Mouse (Mus musculus): ENCODE results near the gene Alad. TPM values are rescaled to one million over a fixed set of nuclear protein-coding genes. Genes with fewer than 3 reads are reported as not detected.

Alad gene
- polyA plus RNA-seq, 1 experiment from 2014 or later = 90.8 TPM

DNA sequence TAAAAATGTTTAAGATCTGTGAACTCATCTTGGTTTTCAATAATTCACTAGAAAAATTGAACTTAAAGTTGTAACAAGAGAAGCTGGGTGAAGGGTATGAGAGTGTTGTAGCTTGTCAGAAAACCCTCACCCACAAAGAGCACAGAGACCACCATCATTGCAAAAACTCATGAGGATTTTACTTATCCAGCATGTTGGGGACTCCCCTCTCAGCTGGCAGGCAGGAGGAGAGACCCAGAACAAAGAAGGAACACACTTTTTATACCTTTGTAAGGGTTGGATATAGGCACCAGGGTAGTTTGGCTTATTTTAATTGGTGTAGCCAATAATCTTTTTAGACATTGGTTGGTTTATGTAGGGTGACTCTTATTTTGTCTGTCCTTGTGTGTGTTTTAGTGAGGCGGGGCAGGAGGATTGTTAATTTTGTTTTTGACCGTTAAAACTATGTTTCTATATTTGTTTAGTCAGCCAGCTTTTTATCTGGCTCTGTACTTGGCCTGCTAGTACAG is 1.2 kb upstream of the Alad start:
- DNase-seq (ENCODE audit: low spot score, missing footprints) (no peak), ATAC-seq (ENCODE audit: low FRiP score) (no peak)
- Histone ChIP-seq H3K9ac (ENCODE audit: low read length) (no peak overlapping the region), H3K27me3 (ENCODE audit: control insufficient read depth, insufficient read depth, low read length) (no peaks in the 10 kb centered on the region), H3K36me3 (ENCODE audit: control insufficient read depth, insufficient read depth, low read length) (no peaks in the 10 kb centered on the region), H3K4me1 (ENCODE audit: control insufficient read depth, insufficient read depth, low read length) (peaks cover 23% of the 10 kb centered on the region), H3K4me2 (no peak overlapping the region), H3K9me3 (ENCODE audit: control insufficient read depth, low read length) (no peaks in the 10 kb centered on the region), H3K27ac (ENCODE audit: low read depth, low read length) (no peak overlapping the region), H3K4me3 (ENCODE audit: low read depth, low read length) (no peak overlapping the region)
- 87% methylated on average over 2 of the region's 2 CpGs for WGBS

DNA sequence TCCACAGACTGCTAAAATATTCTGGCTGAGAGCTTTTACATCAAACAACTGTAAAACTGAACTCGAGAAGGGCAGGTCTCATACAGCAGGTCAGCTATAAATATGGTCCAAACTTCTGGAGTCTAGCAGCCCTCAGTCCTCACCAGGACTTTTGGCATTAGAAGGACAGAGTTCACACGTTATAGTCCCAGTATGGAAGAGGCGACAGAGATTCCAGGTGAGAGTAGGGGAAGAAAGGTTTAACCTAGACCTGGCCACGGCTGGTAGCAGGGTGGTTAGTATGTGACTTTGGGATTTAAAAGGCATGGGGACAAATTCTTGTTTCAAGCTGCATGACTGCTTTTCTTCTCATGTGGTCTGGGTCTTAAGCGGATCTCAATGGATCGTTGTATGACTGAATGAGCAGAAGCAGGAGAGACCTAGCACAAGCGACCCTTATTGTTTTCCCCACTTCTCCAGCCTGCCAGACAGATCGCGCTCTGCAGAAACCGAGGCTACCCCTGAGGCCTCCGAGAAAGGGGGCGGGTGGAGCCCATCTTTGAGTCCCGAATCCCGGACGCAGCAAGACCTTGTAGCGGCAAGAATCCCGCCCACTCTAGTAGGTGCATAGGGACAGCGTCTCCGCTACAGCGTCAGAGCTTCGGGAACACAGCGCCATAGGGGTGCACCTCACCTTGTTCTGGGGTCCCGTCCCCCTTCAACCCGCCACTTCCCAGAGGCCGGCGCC is 433 bp downstream of the Alad start:
- 2% methylated on average over 26 of the region's 26 CpGs for WGBS
- peaks cover 19% of the 10 kb centered on the region for H3K4me1 ChIP-seq (ENCODE audit: control insufficient read depth, insufficient read depth, low read length)
- peak; percentile 82 for ATAC-seq (ENCODE audit: low FRiP score)

DNA sequence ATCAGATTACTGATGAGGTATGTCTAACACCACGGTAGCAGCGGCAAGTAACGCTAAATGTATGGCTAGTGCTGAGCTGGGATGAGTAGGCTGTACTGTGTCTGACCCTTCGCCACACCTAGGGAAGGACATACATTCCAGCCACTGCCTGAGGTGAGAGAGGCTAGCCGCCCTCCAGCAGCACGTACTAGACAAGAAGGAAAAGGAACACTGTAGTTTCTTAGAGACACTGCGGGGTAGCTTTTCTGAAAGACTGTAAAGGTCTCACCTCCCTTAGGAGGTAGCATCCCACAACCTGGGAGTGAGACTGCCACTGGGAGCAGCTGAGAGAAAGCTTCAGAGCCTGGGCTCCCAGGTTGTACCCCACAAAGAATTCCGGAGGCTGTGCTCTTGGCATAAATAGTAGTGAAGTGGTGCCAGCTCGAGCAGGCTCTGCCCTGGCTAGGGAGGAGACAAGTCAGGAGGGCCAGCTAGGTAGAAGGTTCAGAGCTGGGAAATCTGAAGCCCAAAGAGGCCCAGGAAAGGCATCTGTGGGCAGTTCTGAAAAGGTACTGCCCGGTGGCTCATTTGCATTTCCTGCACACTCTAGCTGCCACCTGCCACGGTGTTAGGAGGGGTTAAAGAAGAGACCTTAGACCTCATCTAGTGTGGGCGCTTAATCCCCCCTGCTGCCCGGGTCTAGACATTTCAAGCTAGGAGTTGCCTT is 1.1 kb downstream of the Alad start:
- peak overlapping the region; percentile 65 for H3K4me3 ChIP-seq (ENCODE audit: low read depth, low read length)
- H3K27me3 ChIP-seq (ENCODE audit: control insufficient read depth, insufficient read depth, low read length) = no peaks in the 10 kb centered on the region
- peak; percentile 86 for DNase-seq (ENCODE audit: low spot score, missing footprints)
- peak overlapping the region; percentile 70 for H3K4me2 ChIP-seq
- peak; percentile 8; the same call in 1 of the 2 replicates for ATAC-seq (ENCODE audit: low FRiP score)
- no peaks in the 10 kb centered on the region for H3K36me3 ChIP-seq (ENCODE audit: control insufficient read depth, insufficient read depth, low read length)
- peaks cover 14% of the 10 kb centered on the region for H3K4me1 ChIP-seq (ENCODE audit: control insufficient read depth, insufficient read depth, low read length)
- peak overlapping the region; percentile 79; the same call in 1 of the 2 replicates for H3K9ac ChIP-seq (ENCODE audit: low read length)
- no peaks in the 10 kb centered on the region for H3K9me3 ChIP-seq (ENCODE audit: control insufficient read depth, low read length)
- 56% methylated on average over 13 of the region's 13 CpGs for WGBS
- H3K27ac ChIP-seq (ENCODE audit: low read depth, low read length) = no peak overlapping the region

More for the DNA sequence above, 433 bp downstream of the Alad start:
- Histone ChIP-seq H3K9ac (ENCODE audit: low read length) (peak overlapping the region; percentile 79), H3K27me3 (ENCODE audit: control insufficient read depth, insufficient read depth, low read length) (no peaks in the 10 kb centered on the region), H3K9me3 (ENCODE audit: control insufficient read depth, low read length) (no peaks in the 10 kb centered on the region), H3K4me3 (ENCODE audit: low read depth, low read length) (peak overlapping the region; percentile 65), H3K4me2 (peak overlapping the region; percentile 70), H3K27ac (ENCODE audit: low read depth, low read length) (peak overlapping the region; percentile 67; the same call in 1 of the 2 replicates), H3K36me3 (ENCODE audit: control insufficient read depth, insufficient read depth, low read length) (no peaks in the 10 kb centered on the region)
- peak; percentile 98 for DNase-seq (ENCODE audit: low spot score, missing footprints)

DNA sequence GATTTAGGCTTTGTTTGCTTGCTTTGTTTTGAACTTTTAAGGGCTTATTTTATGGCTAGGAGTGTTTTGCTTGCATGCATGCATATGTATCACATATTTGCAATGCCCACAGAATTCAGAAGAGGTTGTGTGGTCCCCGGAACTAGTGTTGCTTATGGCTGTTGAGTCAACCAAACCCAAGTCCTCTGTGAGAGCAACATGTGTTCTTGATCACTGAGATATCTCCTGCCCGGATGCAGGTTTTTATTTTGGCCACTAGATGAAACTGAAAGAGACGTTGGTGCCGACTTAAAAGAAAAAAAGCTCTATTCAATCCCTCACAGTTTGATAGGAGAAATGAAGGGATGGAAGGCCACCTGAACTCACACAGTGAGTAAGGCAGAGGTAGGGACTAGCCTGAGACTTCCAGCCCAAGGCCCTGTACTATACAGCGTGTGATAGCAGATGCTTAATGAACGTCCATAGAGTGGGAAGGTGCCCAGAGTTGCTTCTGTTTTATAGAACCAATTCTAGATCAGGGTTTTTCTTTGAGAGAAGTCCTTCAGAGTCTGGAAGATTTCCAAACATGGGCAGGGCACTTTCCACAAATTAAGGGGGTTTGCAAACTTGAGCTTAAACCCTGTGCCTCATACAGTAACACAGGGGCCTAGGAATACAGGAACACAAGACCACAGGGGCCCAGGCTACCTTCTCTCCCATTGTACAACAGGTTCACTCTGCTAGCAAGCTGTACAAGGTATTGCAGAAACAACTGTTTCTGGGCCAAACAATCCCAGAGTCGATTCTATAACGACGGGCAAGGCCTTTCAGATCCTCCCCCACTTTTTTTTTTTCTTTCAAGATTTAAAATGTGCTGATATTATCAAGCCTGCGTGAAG is 1.9 kb downstream of the Alad start:
- Histone ChIP-seq H3K27ac (ENCODE audit: low read depth, low read length) (no peak overlapping the region), H3K4me1 (ENCODE audit: control insufficient read depth, insufficient read depth, low read length) (peaks cover 14% of the 10 kb centered on the region), H3K4me3 (ENCODE audit: low read depth, low read length) (no peak overlapping the region), H3K27me3 (ENCODE audit: control insufficient read depth, insufficient read depth, low read length) (no peaks in the 10 kb centered on the region), H3K9ac (ENCODE audit: low read length) (no peak overlapping the region), H3K4me2 (peak overlapping the region; percentile 9; the same call in 1 of the 2 replicates), H3K9me3 (ENCODE audit: control insufficient read depth, low read length) (no peaks in the 10 kb centered on the region), H3K36me3 (ENCODE audit: control insufficient read depth, insufficient read depth, low read length) (peaks cover 5% of the 10 kb centered on the region; the same call in 1 of the 2 replicates)
- WGBS = 86% methylated on average over 10 of the region's 10 CpGs
- ATAC-seq (ENCODE audit: low FRiP score) = no peak
- no peak for DNase-seq (ENCODE audit: low spot score, missing footprints)

DNA sequence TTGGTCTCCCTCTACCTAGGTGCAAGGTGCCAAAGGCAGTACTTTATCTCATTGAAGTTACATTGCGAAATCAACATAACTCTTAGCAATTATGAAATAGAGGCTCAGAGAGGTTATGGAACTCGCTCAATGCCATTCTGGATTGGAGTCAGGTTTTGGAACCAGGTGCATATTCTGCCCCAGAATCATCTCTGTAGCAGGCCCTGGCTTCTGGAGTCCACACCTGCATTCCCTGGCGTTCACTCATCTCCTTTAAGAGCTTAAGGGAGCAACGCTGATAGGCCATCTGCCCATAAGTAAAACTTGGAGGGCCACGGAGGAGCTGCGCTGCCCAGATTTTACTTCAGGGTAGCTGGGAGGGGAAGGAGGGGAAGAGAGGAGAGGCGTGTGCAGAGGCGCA is 2.7 kb downstream of the Alad start:
- H3K27me3 ChIP-seq (ENCODE audit: control insufficient read depth, insufficient read depth, low read length) = no peaks in the 10 kb centered on the region
- no peak overlapping the region for H3K27ac ChIP-seq (ENCODE audit: low read depth, low read length)
- DNase-seq (ENCODE audit: low spot score, missing footprints) (no peak), ATAC-seq (ENCODE audit: low FRiP score) (no peak)
- no peak overlapping the region for H3K9ac ChIP-seq (ENCODE audit: low read length)
- WGBS = 92% methylated on average over 8 of the region's 8 CpGs
- peaks cover 14% of the 10 kb centered on the region for H3K4me1 ChIP-seq (ENCODE audit: control insufficient read depth, insufficient read depth, low read length)
- peak overlapping the region; percentile 9; the same call in 1 of the 2 replicates for H3K4me2 ChIP-seq
- no peaks in the 10 kb centered on the region for H3K9me3 ChIP-seq (ENCODE audit: control insufficient read depth, low read length)
- H3K36me3 ChIP-seq (ENCODE audit: control insufficient read depth, insufficient read depth, low read length) = peaks cover 6% of the 10 kb centered on the region; the same call in 1 of the 2 replicates
- no peak overlapping the region for H3K4me3 ChIP-seq (ENCODE audit: low read depth, low read length)

DNA sequence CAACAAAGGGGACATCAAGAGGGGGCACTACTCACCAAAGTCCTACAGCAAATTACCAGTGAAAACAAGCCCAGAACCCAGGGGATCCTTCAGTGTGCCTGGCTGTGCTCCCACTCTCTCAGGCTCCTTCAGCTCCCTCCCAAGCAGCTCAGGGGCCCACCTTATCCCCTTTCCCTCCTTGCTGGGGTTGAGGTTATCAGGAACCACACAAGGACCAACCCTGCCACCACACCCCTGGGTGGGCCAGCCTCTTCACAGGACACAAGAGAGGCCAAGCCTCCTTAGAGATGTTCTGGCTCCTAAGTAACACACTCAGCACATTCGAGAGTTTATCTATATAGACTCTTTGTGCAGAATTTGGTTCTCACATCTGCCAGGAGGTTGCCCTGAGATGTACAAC is 3.1 kb downstream of the Alad start:
- H3K4me1 ChIP-seq (ENCODE audit: control insufficient read depth, insufficient read depth, low read length) = peaks cover 14% of the 10 kb centered on the region
- H3K9ac ChIP-seq (ENCODE audit: low read length) = no peak overlapping the region
- H3K27me3 ChIP-seq (ENCODE audit: control insufficient read depth, insufficient read depth, low read length) = no peaks in the 10 kb centered on the region
- H3K27ac ChIP-seq (ENCODE audit: low read depth, low read length) = no peak overlapping the region
- no peak overlapping the region for H3K4me3 ChIP-seq (ENCODE audit: low read depth, low read length)
- 82% methylated on average over 1 of the region's 1 CpGs for WGBS
- no peak overlapping the region for H3K4me2 ChIP-seq
- ATAC-seq (ENCODE audit: low FRiP score) (no peak), DNase-seq (ENCODE audit: low spot score, missing footprints) (no peak)
- no peaks in the 10 kb centered on the region for H3K9me3 ChIP-seq (ENCODE audit: control insufficient read depth, low read length)
- H3K36me3 ChIP-seq (ENCODE audit: control insufficient read depth, insufficient read depth, low read length) = peaks cover 8% of the 10 kb centered on the region; the same call in 1 of the 2 replicates

DNA sequence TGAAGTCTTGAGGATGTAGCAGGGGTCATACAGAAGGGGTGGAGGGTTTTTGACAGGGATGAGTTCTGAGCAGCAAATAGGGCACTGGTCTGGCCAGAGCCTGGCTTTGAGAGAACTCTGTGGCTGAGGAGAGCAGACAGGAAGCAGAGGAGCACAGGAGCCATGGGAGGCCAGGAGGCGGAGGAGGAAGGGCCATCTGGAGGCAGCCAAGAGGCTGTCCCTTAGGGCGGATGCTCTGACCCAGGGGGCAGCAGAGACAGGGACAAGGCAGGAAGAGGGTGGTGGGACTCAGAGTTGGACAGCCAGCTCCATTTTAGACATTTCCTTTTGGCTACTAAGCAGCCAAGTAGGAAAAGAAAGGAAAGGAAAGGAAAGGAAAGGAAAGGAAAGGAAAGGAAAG is 3.6 kb downstream of the Alad start:
- Histone ChIP-seq H3K4me1 (ENCODE audit: control insufficient read depth, insufficient read depth, low read length) (peaks cover 14% of the 10 kb centered on the region), H3K36me3 (ENCODE audit: control insufficient read depth, insufficient read depth, low read length) (peaks cover 11% of the 10 kb centered on the region; the same call in 1 of the 2 replicates), H3K27me3 (ENCODE audit: control insufficient read depth, insufficient read depth, low read length) (no peaks in the 10 kb centered on the region), H3K4me2 (no peak overlapping the region), H3K4me3 (ENCODE audit: low read depth, low read length) (no peak overlapping the region; the same call in 1 of the 2 replicates), H3K27ac (ENCODE audit: low read depth, low read length) (no peak overlapping the region), H3K9ac (ENCODE audit: low read length) (peak overlapping the region; percentile 30; the same call in 1 of the 2 replicates), H3K9me3 (ENCODE audit: control insufficient read depth, low read length) (no peaks in the 10 kb centered on the region)
- DNase-seq (ENCODE audit: low spot score, missing footprints) (no peak), ATAC-seq (ENCODE audit: low FRiP score) (no peak)
- WGBS = 38% methylated on average over 2 of the region's 2 CpGs

DNA sequence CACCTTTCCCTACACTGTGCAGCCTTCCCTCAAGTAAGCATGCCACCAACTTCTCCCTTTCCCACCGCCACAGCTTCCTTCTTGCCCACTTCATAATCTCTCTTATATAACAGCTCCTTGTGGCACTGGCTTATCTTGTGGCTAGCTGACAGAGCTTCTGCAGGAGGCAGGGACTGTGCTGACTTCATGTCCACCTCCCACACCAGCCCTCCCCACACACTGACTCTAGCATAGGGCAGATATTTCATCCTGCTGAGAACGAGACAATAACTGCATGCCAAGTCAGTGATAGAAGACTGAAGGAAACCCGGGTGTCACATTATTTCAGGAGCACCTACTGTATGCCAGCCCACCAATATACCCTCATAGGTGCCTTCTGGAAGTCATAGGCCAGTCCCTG is 4.2 kb downstream of the Alad start:
- no peak overlapping the region for H3K4me3 ChIP-seq (ENCODE audit: low read depth, low read length)
- H3K27ac ChIP-seq (ENCODE audit: low read depth, low read length) = no peak overlapping the region
- H3K9me3 ChIP-seq (ENCODE audit: control insufficient read depth, low read length) = no peaks in the 10 kb centered on the region
- H3K27me3 ChIP-seq (ENCODE audit: control insufficient read depth, insufficient read depth, low read length) = no peaks in the 10 kb centered on the region
- no peak overlapping the region for H3K9ac ChIP-seq (ENCODE audit: low read length)
- H3K36me3 ChIP-seq (ENCODE audit: control insufficient read depth, insufficient read depth, low read length) = peaks cover 11% of the 10 kb centered on the region; the same call in 1 of the 2 replicates
- H3K4me2 ChIP-seq = no peak overlapping the region
- whole genome bisulfite sequencing = 90% methylated on average over 3 of the region's 3 CpGs
- peaks cover 12% of the 10 kb centered on the region for H3K4me1 ChIP-seq (ENCODE audit: control insufficient read depth, insufficient read depth, low read length)
- no peak for DNase-seq (ENCODE audit: low spot score, missing footprints)
- ATAC-seq (ENCODE audit: low FRiP score) = no peak

Measured in midbrain, embryonic 11.5 days (tissue).